Mouse (Mus musculus) limb, embryonic 13.5 days (tissue): ENCODE measurements around the gene Efna3. TPM values are rescaled to one million over a fixed set of nuclear protein-coding genes. Genes with fewer than 3 reads are reported as not detected.

ENCODE experiments used
- polyA plus RNA-seq: library from polyadenylated mRNA; unstranded; fragments of >200 nt; fragmentation: Nextera tagmentation; extraction: Ambion mirVana; gene quantifications from 2 replicates; pipeline ENCODE4 v1.2.1, GENCODE M21; 2015

Gene Efna3
- polyA plus RNA-seq, 1 experiment from 2014 or later: 30.6 TPM

Other genes starting within 250 kb of the Efna3 start
- gene Rusc1, start 229.7 kb downstream of the Efna3 start, polyA plus RNA-seq: 30.9 and 32.7 TPM in 2 replicates
- not detected in 2 replicates for gene Gm43738, start 221.9 kb downstream of the Efna3 start, polyA plus RNA-seq
- gene Fdps, start 221.0 kb downstream of the Efna3 start, polyA plus RNA-seq: 194 and 207 TPM in 2 replicates
- 0.33 and 0.68 TPM in 2 replicates for gene Pklr, start 186.8 kb downstream of the Efna3 start, polyA plus RNA-seq
- gene Hcn3, start 162.8 kb downstream of the Efna3 start, polyA plus RNA-seq: 2.0 and 3.0 TPM in 2 replicates
- 32.3 and 36.6 TPM in 2 replicates for gene Clk2, start 158.2 kb downstream of the Efna3 start, polyA plus RNA-seq
- 115 and 119 TPM in 2 replicates for gene Scamp3, start 145.5 kb downstream of the Efna3 start, polyA plus RNA-seq
- gene Fam189b, start 139.8 kb downstream of the Efna3 start, polyA plus RNA-seq: 34.0 and 35.2 TPM in 2 replicates
- 35.6 and 40.2 TPM in 2 replicates for gene Gba, start 120.0 kb downstream of the Efna3 start, polyA plus RNA-seq
- 63.7 and 69.8 TPM in 2 replicates for gene Thbs3, start 107.8 kb downstream of the Efna3 start, polyA plus RNA-seq
- gene Mtx1, start 95.9 kb downstream of the Efna3 start, polyA plus RNA-seq: 202 and 205 TPM in 2 replicates
- 0.64 and 1.1 TPM in 2 replicates for gene Muc1, start 93.9 kb downstream of the Efna3 start, polyA plus RNA-seq
- 332 and 333 TPM in 2 replicates for gene Krtcap2, start 77.0 kb downstream of the Efna3 start, polyA plus RNA-seq
- 6.1 and 6.8 TPM in 2 replicates for gene Trim46, start 76.7 kb downstream of the Efna3 start, polyA plus RNA-seq
- gene Dpm3, start 63.6 kb downstream of the Efna3 start, polyA plus RNA-seq: 120 and 126 TPM in 2 replicates
- 85.5 and 88.8 TPM in 2 replicates for gene Slc50a1, start 52.4 kb downstream of the Efna3 start, polyA plus RNA-seq
- 44.0 and 46.2 TPM in 2 replicates for gene Efna1, start 41.8 kb downstream of the Efna3 start, polyA plus RNA-seq
- gene Efna4, start 15.1 kb upstream of the Efna3 start, polyA plus RNA-seq: 49.0 and 51.6 TPM in 2 replicates
- 50.3 and 52.2 TPM in 2 replicates for gene Adam15, start 27.0 kb upstream of the Efna3 start, polyA plus RNA-seq
- gene Dcst2, start 39.0 kb upstream of the Efna3 start, polyA plus RNA-seq: 0.27 and 0.34 TPM in 2 replicates
- 0.38 and 0.51 TPM in 2 replicates for gene Dcst1, start 42.3 kb upstream of the Efna3 start, polyA plus RNA-seq
- gene Zbtb7b, start 71.8 kb upstream of the Efna3 start, polyA plus RNA-seq: 1.1 and 2.0 TPM in 2 replicates
- gene Lenep, start 79.8 kb upstream of the Efna3 start, polyA plus RNA-seq: not detected in 2 replicates
- gene Flad1, start 88.9 kb upstream of the Efna3 start, polyA plus RNA-seq: 27.1 and 28.2 TPM in 2 replicates
- gene Cks1b, start 95.4 kb upstream of the Efna3 start, polyA plus RNA-seq: 508 and 542 TPM in 2 replicates
- 102 and 108 TPM in 2 replicates for gene Shc1, start 95.5 kb upstream of the Efna3 start, polyA plus RNA-seq
- gene Pygo2, start 107.2 kb upstream of the Efna3 start, polyA plus RNA-seq: 49.7 and 50.3 TPM in 2 replicates
- 34.1 and 35.2 TPM in 2 replicates for gene Pbxip1, start 113.7 kb upstream of the Efna3 start, polyA plus RNA-seq
- 59.9 and 60.4 TPM in 2 replicates for gene Pmvk, start 131.6 kb upstream of the Efna3 start, polyA plus RNA-seq
- 3.5 and 3.6 TPM in 2 replicates for gene Kcnn3, start 197.2 kb upstream of the Efna3 start, polyA plus RNA-seq